Mouse (Mus musculus): ENCODE data around the gene Masp2. TPM values are rescaled to one million over a fixed set of nuclear protein-coding genes. Genes with fewer than 3 reads are reported as not detected.

Masp2 gene
- polyA plus RNA-seq, 1 experiment from 2014 or later, result not detected

DNA sequence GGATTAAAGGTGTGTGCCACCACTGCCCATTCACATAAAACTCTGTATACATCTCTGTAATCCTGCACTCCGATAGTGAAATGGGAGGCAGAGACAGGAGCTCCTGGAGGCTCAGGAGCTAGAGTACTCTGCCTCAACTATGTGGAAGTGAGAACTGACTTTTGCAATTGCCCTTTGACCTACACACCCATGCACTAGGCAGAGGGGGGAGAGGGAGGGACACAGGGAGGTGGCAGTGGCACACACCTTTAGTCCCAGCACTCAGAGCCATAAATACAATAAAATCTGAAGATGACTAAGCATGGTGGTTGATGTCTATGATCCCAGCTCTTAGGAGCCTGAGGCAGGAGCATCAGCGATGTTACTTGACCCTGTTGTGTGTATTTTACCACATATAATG lies 37.1 kb downstream of the Masp2 start:
- H3K27ac ChIP-seq (ENCODE audit: low read depth, low read length), result 0 out of 2 replicates have a peak overlapping the region, but pooled peaks have one; percentile 50
- no peaks in the 10 kb centered on the region for H3K9me3 ChIP-seq (ENCODE audit: control insufficient read depth)
- no peaks in the 10 kb centered on the region for H3K36me3 ChIP-seq (ENCODE audit: control insufficient read depth, insufficient read depth)
- peaks cover 9% of the 10 kb centered on the region; the same call in 1 of the 2 replicates for H3K4me1 ChIP-seq (replicated peaks; ENCODE audit: control insufficient read depth, insufficient read depth, low read length)
- H3K4me2 ChIP-seq (replicated peaks; ENCODE audit: low read depth), result 0 out of 2 replicates have a peak overlapping the region, but pooled peaks have one; percentile 6
- ATAC-seq, result peak; percentile 92
- H3K9ac ChIP-seq (ENCODE audit: low read depth, low read length), result no peak overlapping the region
- no peak overlapping the region for H3K4me3 ChIP-seq (ENCODE audit: low read depth, low read length)
- 41% methylated on average over 2 of the region's 2 CpGs for WGBS
- no peaks in the 10 kb centered on the region for H3K27me3 ChIP-seq (replicated peaks; ENCODE audit: control insufficient read depth, insufficient read depth, low read length)
- TF ChIP-seq CTCF (IDR thresholded peaks at IDR 0.05; ENCODE audit: low read depth), result no peak

GRCm38 (mm10) chr4:148641121-148641520 lies 38.8 kb downstream of the Masp2 start:
- no peak for ATAC-seq
- H3K9ac ChIP-seq (ENCODE audit: low read depth, low read length), result no peak overlapping the region
- no peaks in the 10 kb centered on the region for H3K27me3 ChIP-seq (replicated peaks; ENCODE audit: control insufficient read depth, insufficient read depth, low read length)
- TF ChIP-seq CTCF (IDR thresholded peaks at IDR 0.05; ENCODE audit: low read depth), result no peak
- H3K9me3 ChIP-seq (ENCODE audit: control insufficient read depth), result no peaks in the 10 kb centered on the region
- H3K27ac ChIP-seq (ENCODE audit: low read depth, low read length), result peak overlapping the region; percentile 21; the same call in 1 of the 2 replicates
- no peak overlapping the region for H3K4me3 ChIP-seq (ENCODE audit: low read depth, low read length)
- WGBS, result 58% methylated on average over 5 of the region's 5 CpGs
- peaks cover 9% of the 10 kb centered on the region; the same call in 1 of the 2 replicates for H3K4me1 ChIP-seq (replicated peaks; ENCODE audit: control insufficient read depth, insufficient read depth, low read length)
- H3K4me2 ChIP-seq (replicated peaks; ENCODE audit: low read depth), result no peak overlapping the region
- H3K36me3 ChIP-seq (ENCODE audit: control insufficient read depth, insufficient read depth), result no peaks in the 10 kb centered on the region

DNA sequence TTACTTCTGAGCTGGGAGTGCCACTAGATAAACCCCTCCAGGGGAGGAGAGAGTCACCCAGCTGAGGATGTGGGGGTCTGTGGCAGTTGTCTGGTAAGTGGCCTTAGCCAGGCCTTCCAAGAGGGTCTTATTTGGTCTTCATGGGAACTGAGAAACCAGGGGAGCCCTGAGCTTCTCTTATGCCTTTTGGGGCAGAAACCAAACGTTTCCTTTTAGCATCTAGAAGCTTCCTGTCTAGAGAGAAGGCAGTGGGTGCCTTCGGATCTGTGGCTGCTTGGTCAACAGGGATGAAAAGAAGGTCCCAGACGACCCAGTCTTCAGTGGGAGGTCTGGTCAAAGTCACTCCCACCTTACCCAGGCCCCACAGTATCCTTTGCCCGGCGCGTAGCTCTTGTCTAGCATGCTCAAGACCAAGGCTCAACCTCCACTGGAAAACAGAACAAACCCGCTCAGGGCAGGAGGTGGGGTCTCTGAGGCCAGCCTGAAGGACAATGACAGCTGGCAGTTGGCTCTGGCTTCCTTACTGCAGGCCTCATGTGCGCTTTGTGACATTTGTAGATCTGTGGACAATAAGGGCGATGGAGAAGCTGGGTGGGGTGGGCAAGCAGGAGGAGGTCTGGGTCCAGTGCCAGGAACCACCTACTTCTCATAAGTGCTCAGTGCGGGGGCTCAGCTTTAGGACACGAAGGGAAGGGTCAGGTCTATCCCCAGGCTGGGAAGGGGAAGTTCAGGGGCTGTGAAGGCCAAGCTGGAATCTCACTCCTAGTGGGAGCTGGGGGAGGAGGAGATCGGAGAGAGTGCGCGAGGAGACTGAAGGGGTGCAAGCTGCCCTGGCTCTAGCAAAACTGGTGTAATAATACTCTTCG lies 41.2 kb downstream of the Masp2 start, which contains the start of gene Gm572:
TSS of gene Gm572 (plus strand) at position 27 of the 866 bp plus-strand sequence.
- Histone ChIP-seq H3K9ac (ENCODE audit: low read depth, low read length) (peak within 1 kb of the TSS; percentile 31; the same call in 1 of the 2 replicates), H3K4me2 (replicated peaks; ENCODE audit: low read depth) (peak within 1 kb of the TSS; percentile 57), H3K27me3 (replicated peaks; ENCODE audit: control insufficient read depth, insufficient read depth, low read length) (no peaks in the 10 kb centered on the region), H3K4me3 (ENCODE audit: low read depth, low read length) (peak within 1 kb of the TSS; percentile 14; the same call in 1 of the 2 replicates), H3K36me3 (ENCODE audit: control insufficient read depth, insufficient read depth) (no peaks in the 10 kb centered on the region), H3K9me3 (ENCODE audit: control insufficient read depth) (no peaks in the 10 kb centered on the region), H3K4me1 (replicated peaks; ENCODE audit: control insufficient read depth, insufficient read depth, low read length) (peaks cover 9% of the 10 kb centered on the region; the same call in 1 of the 2 replicates), H3K27ac (ENCODE audit: low read depth, low read length) (no peak within 1 kb of the TSS)
- TF ChIP-seq CTCF (IDR thresholded peaks at IDR 0.05; ENCODE audit: low read depth), result no peak
- WGBS, result 58% methylated on average over 15 of the region's 15 CpGs
- no peak for ATAC-seq

- Histone ChIP-seq H3K27me3 (replicated peaks; ENCODE audit: control insufficient read depth, insufficient read depth, low read length) (no peaks in the 10 kb centered on the region), H3K9ac (ENCODE audit: low read depth, low read length) (peak overlapping the region; percentile 31; the same call in 1 of the 2 replicates), H3K27ac (ENCODE audit: low read depth, low read length) (no peak overlapping the region), H3K9me3 (ENCODE audit: control insufficient read depth) (no peaks in the 10 kb centered on the region), H3K4me3 (ENCODE audit: low read depth, low read length) (peak overlapping the region; percentile 14; the same call in 1 of the 2 replicates), H3K4me1 (replicated peaks; ENCODE audit: control insufficient read depth, insufficient read depth, low read length) (peaks cover 9% of the 10 kb centered on the region; the same call in 1 of the 2 replicates), H3K4me2 (replicated peaks; ENCODE audit: low read depth) (peak overlapping the region; percentile 57), H3K36me3 (ENCODE audit: control insufficient read depth, insufficient read depth) (no peaks in the 10 kb centered on the region)
- 6% methylated on average over 9 of the region's 9 CpGs for WGBS
- peak; percentile 88 for TF ChIP-seq CTCF (IDR thresholded peaks at IDR 0.05; ENCODE audit: low read depth)
- ATAC-seq, result 0 out of 2 replicates have a peak, but pooled peaks have one; percentile 25
These were observed 41.8 kb downstream of the Masp2 start for GRCm38 (mm10) chr4:148644157-148644511.

- Histone ChIP-seq H3K27me3 (replicated peaks; ENCODE audit: control insufficient read depth, insufficient read depth, low read length) (no peaks in the 10 kb centered on the region), H3K4me1 (replicated peaks; ENCODE audit: control insufficient read depth, insufficient read depth, low read length) (peaks cover 9% of the 10 kb centered on the region; the same call in 1 of the 2 replicates), H3K9me3 (ENCODE audit: control insufficient read depth) (no peaks in the 10 kb centered on the region), H3K4me3 (ENCODE audit: low read depth, low read length) (no peak overlapping the region), H3K36me3 (ENCODE audit: control insufficient read depth, insufficient read depth) (no peaks in the 10 kb centered on the region), H3K9ac (ENCODE audit: low read depth, low read length) (no peak overlapping the region), H3K27ac (ENCODE audit: low read depth, low read length) (no peak overlapping the region), H3K4me2 (replicated peaks; ENCODE audit: low read depth) (no peak overlapping the region)
- ATAC-seq, result no peak
- WGBS, result 89% methylated on average over 6 of the region's 6 CpGs
- TF ChIP-seq CTCF (IDR thresholded peaks at IDR 0.05; ENCODE audit: low read depth), result no peak
These were observed 42.6 kb downstream of the Masp2 start for GRCm38 (mm10) chr4:148644926-148645325.

DNA sequence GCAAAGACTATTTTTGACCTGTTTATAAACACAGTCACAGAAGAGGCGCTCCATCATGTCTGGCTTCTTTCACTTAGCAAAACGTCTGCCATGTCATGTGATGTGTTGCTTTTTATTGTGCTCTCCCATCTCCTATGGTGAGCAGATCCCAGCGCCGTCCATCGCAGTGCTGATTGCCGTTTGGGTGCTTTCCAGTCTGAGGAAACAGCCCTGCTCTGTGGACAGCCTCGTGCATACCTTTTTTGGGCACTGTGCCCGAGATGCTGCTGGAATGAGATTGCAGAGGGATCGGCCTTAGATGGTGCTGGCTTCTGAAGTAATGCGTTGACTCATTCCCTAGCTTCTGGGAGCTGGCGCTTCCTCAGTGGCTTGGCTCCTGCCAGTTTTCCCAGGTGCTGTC lies 44.3 kb downstream of the Masp2 start:
- WGBS, result 42% methylated on average over 11 of the region's 11 CpGs
- H3K4me3 ChIP-seq (ENCODE audit: low read depth, low read length), result no peak overlapping the region
- H3K27me3 ChIP-seq (replicated peaks; ENCODE audit: control insufficient read depth, insufficient read depth, low read length), result no peaks in the 10 kb centered on the region
- no peak for TF ChIP-seq CTCF (IDR thresholded peaks at IDR 0.05; ENCODE audit: low read depth)
- H3K4me1 ChIP-seq (replicated peaks; ENCODE audit: control insufficient read depth, insufficient read depth, low read length), result peaks cover 6% of the 10 kb centered on the region; the same call in 1 of the 2 replicates
- no peak for ATAC-seq
- H3K9ac ChIP-seq (ENCODE audit: low read depth, low read length), result no peak overlapping the region
- no peak overlapping the region for H3K4me2 ChIP-seq (replicated peaks; ENCODE audit: low read depth)
- H3K36me3 ChIP-seq (ENCODE audit: control insufficient read depth, insufficient read depth), result no peaks in the 10 kb centered on the region
- H3K9me3 ChIP-seq (ENCODE audit: control insufficient read depth), result no peaks in the 10 kb centered on the region
- H3K27ac ChIP-seq (ENCODE audit: low read depth, low read length), result no peak overlapping the region

Measured in intestine, postnatal 0 days (tissue).